Mouse (Mus musculus) kidney, adult 2 months (tissue): ENCODE results near the gene Esyt1.

Experiments
- CTCF ChIP-seq: fragments of 200-500 bp; conservative IDR thresholded peaks from 2 replicates; pipeline ENCODE4 v1.5.1; 2011; ENCODE audit warnings: low read depth, mild to moderate bottlenecking, control low read depth, low read length, moderate library complexity, mixed read lengths; ENCODE audit not compliant: insufficient read depth, insufficient read length
- POLR2A ChIP-seq: fragments of 200-500 bp; IDR thresholded peaks from one replicate; pipeline ENCODE4 v1.6.1; 2011; ENCODE audit warnings: low read depth, low read length, control low read depth

DNA sequence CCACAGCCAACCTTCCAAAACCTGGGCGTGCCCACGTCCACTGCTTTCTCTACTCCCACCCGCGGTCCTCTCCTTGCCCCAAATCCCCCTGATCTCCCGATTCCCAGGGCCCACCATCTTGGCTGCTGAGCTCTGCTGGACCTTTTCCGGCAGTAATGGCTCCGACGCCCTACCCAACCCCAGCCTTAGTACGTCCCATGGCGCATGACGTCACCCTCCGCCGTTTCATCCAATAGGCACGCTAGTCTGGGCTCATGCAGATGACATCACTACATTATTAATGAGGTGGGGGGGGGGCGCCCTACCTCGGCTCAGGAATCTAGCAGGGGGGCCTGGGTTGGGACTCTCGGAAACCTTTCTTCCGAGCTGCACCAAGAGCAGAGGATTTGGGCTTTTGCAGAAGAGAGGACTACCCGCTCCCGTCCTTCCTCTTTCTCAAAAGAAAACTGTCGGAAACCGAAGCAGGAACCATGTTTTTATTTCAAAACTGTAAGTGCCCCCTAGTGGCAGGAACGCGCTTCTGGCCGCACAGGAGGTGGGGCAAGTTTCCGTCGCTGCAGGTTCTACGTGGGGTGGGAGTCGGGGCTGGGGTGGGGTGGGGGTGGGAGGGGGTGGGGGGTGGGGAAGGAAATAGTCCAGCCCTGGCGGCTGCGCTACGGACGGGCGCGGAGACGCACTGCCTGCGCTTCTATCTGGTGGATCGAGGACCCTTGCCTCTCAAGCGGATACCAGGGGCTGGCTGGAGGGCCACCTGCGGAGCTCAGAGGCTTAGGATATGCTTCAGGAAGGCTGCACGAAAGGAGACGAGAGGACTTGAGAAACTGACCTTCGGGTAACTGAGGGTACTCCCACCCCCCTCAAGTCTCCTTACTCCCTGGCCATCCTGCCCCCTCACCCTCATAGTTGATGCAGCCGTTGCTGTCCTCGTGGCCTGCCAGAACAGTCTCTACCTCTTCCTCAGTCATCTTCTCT, 31.7 kb downstream of the Esyt1 start, which contains the start of gene Myl6:
- TF ChIP-seq POLR2A = peak; percentile 99
- peak; percentile 65 for TF ChIP-seq CTCF
